Mouse (Mus musculus) stomach, embryonic 15.5 days (tissue): ENCODE data around the gene Cux2. TPM values are rescaled to one million over a fixed set of nuclear protein-coding genes. Genes with fewer than 3 reads are reported as not detected.
"Not testable (repeated sequence)": the region's sequence is repeated elsewhere in the genome, so short reads cannot be mapped to it uniquely, and the experiment has no call there.

Experiments
- ATAC-seq: fragments of 200-750 bp; cut with Nextera tagmentation; 2 replicates; pipeline ENCODE4 v1.8.0; 2017; ENCODE audit warnings: low read depth, moderate number of reproducible peaks, moderate TSS enrichment; ENCODE audit not compliant: insufficient read depth, low FRiP score
- H3K27ac ChIP-seq: fragments of 300-500 bp; sonication (generic); 2 replicates; pipeline ENCODE4 v1.5.1; 2015; ENCODE audit warnings: mild to moderate bottlenecking, inconsistent platforms
- H3K27me3 ChIP-seq: fragments of 300-500 bp; sonication (generic); replicated peaks from 2 replicates; pipeline ENCODE4 v1.6.1; 2015; ENCODE audit warnings: inconsistent platforms
- H3K36me3 ChIP-seq: fragments of 300-500 bp; sonication (generic); 2 replicates; pipeline ENCODE4 v1.6.1; 2015; ENCODE audit warnings: inconsistent platforms
- H3K4me1 ChIP-seq: fragments of 300-500 bp; sonication (generic); 2 replicates; pipeline ENCODE4 v1.6.1; 2015; ENCODE audit warnings: inconsistent platforms
- H3K4me2 ChIP-seq: fragments of 300-500 bp; sonication (generic); 2 replicates; pipeline ENCODE4 v1.6.1; 2015; ENCODE audit warnings: mild to moderate bottlenecking, inconsistent platforms
- H3K4me3 ChIP-seq: fragments of 300-500 bp; sonication (generic); replicated peaks from 2 replicates; pipeline ENCODE4 v1.5.1; 2015; ENCODE audit warnings: inconsistent platforms
- H3K9ac ChIP-seq: fragments of 300-500 bp; sonication (generic); 2 replicates; pipeline ENCODE4 v1.6.1; 2015; ENCODE audit warnings: inconsistent platforms
- H3K9me3 ChIP-seq: fragments of 300-500 bp; sonication (generic); 2 replicates; pipeline ENCODE4 v1.6.1; 2016; ENCODE audit warnings: inconsistent platforms
- WGBS: fragments of 180-500 bp; shearing (Covaris S2); methylation state at CpG from one replicate; pipeline ENCODE4 v1.1.7; 2015; 5-methylcytosine and 5-hydroxymethylcytosine counted together
- polyA plus RNA-seq: library from polyadenylated mRNA; unstranded; fragments of >200 nt; fragmentation: Nextera tagmentation; extraction: Ambion mirVana; gene quantifications from 2 replicates; pipeline ENCODE4 v1.2.1, GENCODE M21; 2015

The Cux2 gene
- polyA plus RNA-seq, 1 experiment from 2014 or later = 6.2 TPM

- Histone ChIP-seq H3K4me1 (peaks cover 22% of the 10 kb centered on the region), H3K9me3 (no peaks in the 10 kb centered on the region), H3K27me3 (no peaks in the 10 kb centered on the region), H3K36me3 (peaks cover 19% of the 10 kb centered on the region), H3K4me3 (peak overlapping the region; percentile 92), H3K27ac (peak overlapping the region; percentile 23; the same call in 1 of the 2 replicates), H3K9ac (peak overlapping the region; percentile 81; the same call in 1 of the 2 replicates), H3K4me2 (peak overlapping the region; percentile 90)
- 34% methylated on average over 20 of the region's 20 CpGs for WGBS
- no peak for ATAC-seq
Observed at GRCm38 (mm10) chr5:121849478-121850349, 200.2 kb downstream of the Cux2 start.

- H3K9ac ChIP-seq = peak within 1 kb of the TSS; percentile 81
- H3K27me3 ChIP-seq = peaks cover 6% of the 10 kb centered on the region
- H3K4me2 ChIP-seq = peak within 1 kb of the TSS; percentile 90
- peaks cover 21% of the 10 kb centered on the region for H3K4me1 ChIP-seq
- peak; percentile 84 for ATAC-seq
- H3K4me3 ChIP-seq = peak within 1 kb of the TSS; percentile 92
- peak within 1 kb of the TSS; percentile 88 for H3K27ac ChIP-seq
- WGBS = 0% methylated on average over 39 of the region's 42 CpGs
- H3K9me3 ChIP-seq = no peaks in the 10 kb centered on the region
- H3K36me3 ChIP-seq = peaks cover 18% of the 10 kb centered on the region
Observed at GRCm38 (mm10) chr5:121848743-121849142, 201.2 kb downstream of the Cux2 start, which contains the start of gene Pheta1. Gene Pheta1 (plus strand): TSS chr5:121848984.

GRCm38 (mm10) chr5:121848035-121848519, 201.8 kb downstream of the Cux2 start:
- Histone ChIP-seq H3K4me3 (peak overlapping the region; percentile 92), H3K9ac (peak overlapping the region; percentile 46; the same call in 1 of the 2 replicates), H3K9me3 (no peaks in the 10 kb centered on the region), H3K4me2 (peak overlapping the region; percentile 90), H3K27me3 (peaks cover 13% of the 10 kb centered on the region), H3K36me3 (peaks cover 12% of the 10 kb centered on the region), H3K27ac (peak overlapping the region; percentile 88), H3K4me1 (peaks cover 22% of the 10 kb centered on the region)
- under 1% methylated on average over 17 of the region's 17 CpGs for WGBS
- peak; percentile 42 for ATAC-seq

- not testable (repeated sequence) for H3K4me2 ChIP-seq, H3K36me3 ChIP-seq, H3K27ac ChIP-seq, ATAC-seq, H3K4me3 ChIP-seq, H3K9me3 ChIP-seq, H3K9ac ChIP-seq
- Histone ChIP-seq H3K4me1 (peaks cover 28% of the 10 kb centered on the region), H3K27me3 (peaks cover 13% of the 10 kb centered on the region)
- WGBS = 80% methylated on average over 3 of the region's 3 CpGs
Observed at GRCm38 (mm10) chr5:121847269-121847668, 202.6 kb downstream of the Cux2 start.

GRCm38 (mm10) chr5:121846322-121846721, 203.6 kb downstream of the Cux2 start:
- Histone ChIP-seq H3K4me2 (no peak overlapping the region), H3K36me3 (no peaks in the 10 kb centered on the region), H3K27me3 (peaks cover 13% of the 10 kb centered on the region), H3K27ac (no peak overlapping the region), H3K4me3 (no peak overlapping the region), H3K9ac (no peak overlapping the region), H3K9me3 (no peaks in the 10 kb centered on the region), H3K4me1 (peaks cover 30% of the 10 kb centered on the region)
- 66% methylated on average over 11 of the region's 11 CpGs for WGBS
- no peak for ATAC-seq

- ATAC-seq = no peak
- no peak overlapping the region for H3K4me3 ChIP-seq
- peaks cover 13% of the 10 kb centered on the region for H3K27me3 ChIP-seq
- H3K4me1 ChIP-seq = peaks cover 24% of the 10 kb centered on the region
- H3K27ac ChIP-seq = no peak overlapping the region
- H3K36me3 ChIP-seq = no peaks in the 10 kb centered on the region
- WGBS = 35% methylated on average over 4 of the region's 4 CpGs
- no peaks in the 10 kb centered on the region for H3K9me3 ChIP-seq
- no peak overlapping the region for H3K4me2 ChIP-seq
- no peak overlapping the region for H3K9ac ChIP-seq
Observed at GRCm38 (mm10) chr5:121845361-121845760, 204.5 kb downstream of the Cux2 start.

GRCm38 (mm10) chr5:121843138-121843905, 206.6 kb downstream of the Cux2 start:
- no peak for ATAC-seq
- Histone ChIP-seq H3K36me3 (no peaks in the 10 kb centered on the region), H3K9me3 (no peaks in the 10 kb centered on the region), H3K27ac (no peak overlapping the region; the same call in 1 of the 2 replicates), H3K27me3 (peaks cover 13% of the 10 kb centered on the region), H3K4me1 (peaks cover 27% of the 10 kb centered on the region), H3K4me2 (peak overlapping the region; percentile 86), H3K4me3 (peak overlapping the region; percentile 50), H3K9ac (no peak overlapping the region)
- WGBS = 16% methylated on average over 17 of the region's 17 CpGs

GRCm38 (mm10) chr5:121842665-121843118, 207.2 kb downstream of the Cux2 start:
- Histone ChIP-seq H3K27me3 (peaks cover 13% of the 10 kb centered on the region), H3K9ac (0 out of 2 replicates have a peak overlapping the region, but pooled peaks have one; percentile 23), H3K4me2 (peak overlapping the region; percentile 86), H3K4me1 (peaks cover 32% of the 10 kb centered on the region), H3K27ac (peak overlapping the region; percentile 4), H3K4me3 (peak overlapping the region; percentile 50), H3K36me3 (no peaks in the 10 kb centered on the region), H3K9me3 (no peaks in the 10 kb centered on the region)
- peak; percentile 44; the same call in 1 of the 2 replicates for ATAC-seq
- WGBS = 1% methylated on average over 33 of the region's 33 CpGs

- H3K4me3 ChIP-seq = no peak overlapping the region
- no peak for ATAC-seq
- peak overlapping the region; percentile 86 for H3K4me2 ChIP-seq
- H3K9me3 ChIP-seq = no peaks in the 10 kb centered on the region
- no peak overlapping the region for H3K9ac ChIP-seq
- no peaks in the 10 kb centered on the region for H3K36me3 ChIP-seq
- 44% methylated on average over 10 of the region's 10 CpGs for WGBS
- H3K27me3 ChIP-seq = peaks cover 13% of the 10 kb centered on the region
- H3K4me1 ChIP-seq = peaks cover 37% of the 10 kb centered on the region
- peak overlapping the region; percentile 4 for H3K27ac ChIP-seq
Observed at GRCm38 (mm10) chr5:121841973-121842372, 207.9 kb downstream of the Cux2 start.

- Histone ChIP-seq H3K4me3 (no peak overlapping the region), H3K27ac (peak overlapping the region; percentile 4; the same call in 1 of the 2 replicates), H3K9me3 (no peaks in the 10 kb centered on the region), H3K4me2 (no peak overlapping the region), H3K4me1 (peaks cover 37% of the 10 kb centered on the region), H3K36me3 (no peaks in the 10 kb centered on the region), H3K9ac (no peak overlapping the region), H3K27me3 (peaks cover 13% of the 10 kb centered on the region)
- ATAC-seq = no peak
- WGBS = 88% methylated on average over 9 of the region's 9 CpGs
Observed at GRCm38 (mm10) chr5:121841516-121841915, 208.4 kb downstream of the Cux2 start.

- Histone ChIP-seq H3K4me2 (peak overlapping the region; percentile 85), H3K36me3 (no peaks in the 10 kb centered on the region), H3K27me3 (peaks cover 11% of the 10 kb centered on the region), H3K9me3 (no peaks in the 10 kb centered on the region), H3K4me3 (peak overlapping the region; percentile 61), H3K9ac (no peak overlapping the region), H3K27ac (peak overlapping the region; percentile 92), H3K4me1 (peaks cover 56% of the 10 kb centered on the region)
- ATAC-seq = no peak
- 32% methylated on average over 7 of the region's 7 CpGs for WGBS
Observed at GRCm38 (mm10) chr5:121839128-121839473, 210.8 kb downstream of the Cux2 start.
